Mouse (Mus musculus) heart, adult 8-10 months (tissue): ENCODE results near the gene Socs3. TPM values are rescaled to one million over a fixed set of nuclear protein-coding genes. Genes with fewer than 3 reads are reported as not detected.

ENCODE experiments used
- DNase-seq: peaks from one replicate; pipeline ENCODE4 v3.0.0; 2022; ENCODE audit warnings: low spot score
- microRNA-seq: library from miRNA; unstranded; fragments of <30 nt; microRNA quantifications from one replicate; pipeline ENCODE4 v1.2.0, GENCODE M21; 2022
- total RNA-seq, 4 experiments: library from RNA; stranded (reverse); gene quantifications; 2 replicates each; pipeline ENCODE4 v1.2.4; 2022

Gene Socs3
- total RNA-seq, 4 experiments from 2014 or later, result 3.8 to 6.2 (median 4.7) TPM

DNA sequence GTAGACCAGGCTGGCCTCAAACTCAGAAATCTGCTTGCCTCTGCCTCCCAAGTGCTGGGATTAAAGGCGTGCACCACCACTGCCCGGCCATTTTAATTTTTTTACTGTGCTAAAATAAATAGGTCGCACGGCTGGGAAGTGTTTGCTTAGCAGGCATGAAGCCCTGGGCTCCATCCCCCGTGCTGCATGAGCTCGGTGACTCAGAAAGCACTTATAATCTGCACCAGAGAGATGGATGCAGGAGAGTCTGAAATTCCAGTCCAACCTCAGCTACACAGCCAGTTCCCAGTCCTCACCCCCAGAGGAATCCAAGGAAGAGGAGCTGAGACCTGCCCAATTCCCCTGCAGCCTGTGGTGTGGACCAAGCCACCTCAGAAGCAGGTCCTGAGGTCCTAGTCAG lies 45.4 kb downstream of the Socs3 start:
- DNase-seq, result no peak

DNA sequence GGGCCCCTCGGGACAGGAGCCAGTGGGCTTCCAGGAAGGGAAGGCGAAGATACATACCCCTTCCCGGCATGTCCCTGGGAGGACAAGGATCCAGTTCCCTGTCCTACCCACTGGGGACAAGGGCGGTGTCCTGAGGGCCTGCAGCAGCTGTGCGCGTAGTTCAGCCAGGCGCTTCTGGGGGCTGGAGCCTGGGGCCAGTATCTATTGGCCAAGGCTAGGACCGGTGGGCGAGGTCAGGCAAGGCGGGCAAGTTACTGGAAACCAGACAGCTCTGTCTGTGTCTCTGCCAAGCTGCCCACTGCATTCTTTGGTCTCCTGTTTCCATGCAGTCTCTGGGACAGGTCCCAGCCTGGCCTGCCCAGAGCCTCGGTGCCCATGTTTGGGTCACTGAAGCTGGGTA lies 46.6 kb downstream of the Socs3 start:
- DNase-seq, result no peak

- DNase-seq, result no peak
Observed at GRCm38 (mm10) chr11:117919211-117919610, 50.6 kb downstream of the Socs3 start.

GRCm38 (mm10) chr11:117918541-117918940 lies 51.3 kb downstream of the Socs3 start:
- no peak for DNase-seq

Small RNA genes within 50 kb of the gene (microRNA-seq; reads per million reads assigned to microRNA genes)
- not detected for gene Mir6933

Other genes with a start within 250 kb of the Socs3 start
- gene Tmc8, start 188.0 kb downstream of the Socs3 start, total RNA-seq, result 1 to 10 TPM; 2.3 to 4.4 (median 3.6) TPM
- gene Tmc6, start 187.8 kb downstream of the Socs3 start, total RNA-seq, result 10 to 100 TPM; 11.7 to 14.6 (median 12.8) TPM
- not detected for gene 6030468B19Rik, start 172.4 kb downstream of the Socs3 start, total RNA-seq
- 1 to 10 TPM in 2 of 4 experiments, under 1 TPM in 1, not detected in 1; 0.63 to 1.3 (median 1.2) TPM for gene Gm20708, start 160.4 kb downstream of the Socs3 start, total RNA-seq
- 100 to 1,000 TPM; 123 to 137 (median 131) TPM for gene Syngr2, start 160.4 kb downstream of the Socs3 start, total RNA-seq
- gene Afmid, start 144.1 kb downstream of the Socs3 start, total RNA-seq, result 1 to 10 TPM; 2.3 to 6.0 (median 4.9) TPM
- gene Tk1, start 144.0 kb downstream of the Socs3 start, total RNA-seq, result 1 to 10 TPM in 3 of 4 experiments, under 1 TPM in 1; 0.78 to 3.2 (median 2.3) TPM
- gene Birc5, start 120.8 kb downstream of the Socs3 start, total RNA-seq, result under 1 TPM; 0.25 to 0.87 (median 0.67) TPM
- gene Tmem235, start 109.3 kb downstream of the Socs3 start, total RNA-seq, result not detected
- 10 to 100 TPM in 3 of 4 experiments, 1 to 10 TPM in 1; 9.0 to 11.3 (median 10.3) TPM for gene Tha1, start 96.6 kb downstream of the Socs3 start, total RNA-seq
- 10 to 100 TPM; 16.4 to 20.6 (median 19.2) TPM for gene Pgs1, start 16.2 kb upstream of the Socs3 start, total RNA-seq
- under 1 TPM; 0.03 to 0.66 (median 0.07) TPM for gene Dnah17, start 160.6 kb upstream of the Socs3 start, total RNA-seq